Mouse (Mus musculus): ENCODE measurements around the gene Astn2. TPM values are rescaled to one million over a fixed set of nuclear protein-coding genes. Genes with fewer than 3 reads are reported as not detected.

Gene Astn2
- polyA plus RNA-seq, 1 experiment from 2014 or later: 0.69 TPM

DNA sequence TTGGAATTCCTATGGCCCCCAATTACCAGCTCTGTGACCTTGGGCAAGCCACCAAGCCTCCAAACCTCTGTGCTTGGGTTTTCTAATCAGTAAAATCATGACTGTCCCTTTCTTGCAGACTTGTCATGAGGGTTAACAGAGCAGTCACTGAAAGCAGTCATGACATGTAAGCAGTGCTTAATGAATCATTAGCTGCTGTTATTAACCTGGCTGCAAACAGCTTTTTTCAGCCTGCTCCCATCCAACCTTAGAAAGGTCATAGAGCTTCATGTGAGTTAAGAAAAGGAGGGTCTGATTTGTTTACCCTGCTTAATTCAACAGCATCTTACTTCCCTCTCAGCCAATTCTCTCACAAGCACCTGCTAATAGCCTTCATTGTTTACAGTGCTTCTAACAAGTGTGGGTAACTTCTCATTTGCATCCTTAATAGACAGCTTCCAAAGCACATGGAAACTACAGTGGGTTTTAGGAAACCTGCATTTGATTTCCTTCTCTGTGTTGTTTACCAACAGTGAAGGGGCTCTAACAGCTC lies 661.2 kb downstream of the Astn2 start:
- Histone ChIP-seq H3K27ac (ENCODE audit: low read length) (no peak overlapping the region), H3K4me2 (replicated peaks; ENCODE audit: low read depth, low read length) (no peak overlapping the region), H3K9ac (replicated peaks; ENCODE audit: low read depth) (no peak overlapping the region), H3K9me3 (ENCODE audit: low read length) (no peaks in the 10 kb centered on the region), H3K4me3 (ENCODE audit: low read depth, low read length) (no peak overlapping the region), H3K27me3 (replicated peaks; ENCODE audit: insufficient read depth, low read length) (no peaks in the 10 kb centered on the region), H3K36me3 (ENCODE audit: insufficient read depth, low read length) (no peaks in the 10 kb centered on the region), H3K4me1 (ENCODE audit: insufficient read depth, low read depth, low read length) (no peaks in the 10 kb centered on the region)
- TF ChIP-seq EP300 (IDR thresholded peaks at IDR 0.05): no peak
- TF ChIP-seq CTCF (IDR thresholded peaks at IDR 0.05): no peak
- ATAC-seq: no peak
- no peak for DNase-seq (ENCODE audit: low spot score)

DNA sequence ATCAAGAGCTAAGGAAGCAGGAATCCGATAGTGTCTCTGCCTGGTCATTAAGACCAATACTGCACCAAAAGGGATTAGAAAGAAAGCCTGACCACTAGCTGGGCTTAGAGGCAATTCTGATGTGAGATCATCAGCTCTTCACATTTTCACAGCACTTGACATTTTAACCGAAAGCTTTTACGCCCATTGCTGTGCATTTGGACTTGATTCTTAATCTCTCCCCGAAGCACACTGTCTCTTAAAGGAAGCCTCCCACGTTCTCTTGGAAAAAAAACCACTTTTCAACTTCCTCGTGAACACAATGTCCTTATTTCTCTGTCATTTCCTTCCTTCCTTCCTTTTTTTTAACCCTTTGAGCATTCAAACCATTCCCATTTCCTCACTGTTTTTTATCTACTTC lies 680.0 kb downstream of the Astn2 start:
- Histone ChIP-seq H3K4me1 (ENCODE audit: insufficient read depth, low read depth, low read length) (no peaks in the 10 kb centered on the region), H3K27ac (ENCODE audit: low read length) (no peak overlapping the region), H3K36me3 (ENCODE audit: insufficient read depth, low read length) (no peaks in the 10 kb centered on the region), H3K9me3 (ENCODE audit: low read length) (no peaks in the 10 kb centered on the region), H3K27me3 (replicated peaks; ENCODE audit: insufficient read depth, low read length) (no peaks in the 10 kb centered on the region), H3K4me2 (replicated peaks; ENCODE audit: low read depth, low read length) (no peak overlapping the region), H3K4me3 (ENCODE audit: low read depth, low read length) (no peak overlapping the region), H3K9ac (replicated peaks; ENCODE audit: low read depth) (no peak overlapping the region)
- TF ChIP-seq EP300 (IDR thresholded peaks at IDR 0.05): no peak
- TF ChIP-seq CTCF (IDR thresholded peaks at IDR 0.05): no peak
- DNase-seq (ENCODE audit: low spot score) (no peak), ATAC-seq (no peak)
- WGBS: 55% methylated on average over 6 of the region's 6 CpGs

DNA sequence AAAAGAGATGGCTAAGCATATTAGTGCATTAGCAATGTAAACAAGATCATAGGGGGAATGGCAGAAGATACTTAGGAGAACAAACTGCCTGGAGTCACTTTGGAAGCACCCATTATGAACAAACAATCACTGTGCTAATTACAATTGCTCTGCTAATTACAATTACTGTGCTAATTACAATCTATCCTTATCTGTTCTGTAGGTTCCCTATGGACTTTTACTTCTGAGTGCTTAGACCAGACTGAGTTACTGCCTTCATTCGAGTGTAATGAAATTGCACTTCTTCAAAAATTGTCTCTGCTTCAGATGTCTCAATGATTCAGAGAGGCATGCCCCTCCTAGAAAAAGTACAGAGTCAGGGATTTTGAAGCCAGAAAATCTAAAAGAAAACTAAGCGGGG lies 684.8 kb downstream of the Astn2 start:
- ATAC-seq (no peak), DNase-seq (ENCODE audit: low spot score) (no peak)
- H3K27me3 ChIP-seq (replicated peaks; ENCODE audit: insufficient read depth, low read length): no peaks in the 10 kb centered on the region
- H3K27ac ChIP-seq (ENCODE audit: low read length): no peak overlapping the region
- no peak for TF ChIP-seq EP300 (IDR thresholded peaks at IDR 0.05)
- no peak for TF ChIP-seq CTCF (IDR thresholded peaks at IDR 0.05)
- 67% methylated on average over 2 of the region's 2 CpGs for WGBS
- H3K9me3 ChIP-seq (ENCODE audit: low read length): no peaks in the 10 kb centered on the region
- H3K4me3 ChIP-seq (ENCODE audit: low read depth, low read length): no peak overlapping the region
- no peaks in the 10 kb centered on the region for H3K4me1 ChIP-seq (ENCODE audit: insufficient read depth, low read depth, low read length)
- no peak overlapping the region for H3K4me2 ChIP-seq (replicated peaks; ENCODE audit: low read depth, low read length)
- H3K9ac ChIP-seq (replicated peaks; ENCODE audit: low read depth): no peak overlapping the region
- no peaks in the 10 kb centered on the region for H3K36me3 ChIP-seq (ENCODE audit: insufficient read depth, low read length)

DNA sequence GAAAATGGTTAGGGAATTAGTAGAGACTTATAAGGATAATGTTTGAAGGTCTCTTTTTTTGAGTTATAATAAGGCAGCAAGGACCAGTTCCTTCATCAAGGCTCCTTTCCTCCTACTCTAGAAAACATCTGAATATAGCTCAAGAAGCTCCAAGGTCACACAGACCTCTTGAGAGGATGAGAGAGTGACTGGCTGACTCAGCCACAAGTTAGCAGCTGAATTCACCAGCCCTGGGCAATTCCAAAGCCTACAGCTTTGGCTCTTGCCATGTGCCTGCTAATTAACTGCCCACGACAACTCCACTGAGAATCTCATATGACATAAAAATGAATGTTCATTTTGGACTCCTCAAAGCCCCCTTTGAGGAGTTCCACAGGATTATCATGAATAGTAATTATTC lies 686.5 kb downstream of the Astn2 start:
- Histone ChIP-seq H3K9me3 (ENCODE audit: low read length) (no peaks in the 10 kb centered on the region), H3K27me3 (replicated peaks; ENCODE audit: insufficient read depth, low read length) (no peaks in the 10 kb centered on the region), H3K36me3 (ENCODE audit: insufficient read depth, low read length) (no peaks in the 10 kb centered on the region), H3K4me2 (replicated peaks; ENCODE audit: low read depth, low read length) (no peak overlapping the region), H3K9ac (replicated peaks; ENCODE audit: low read depth) (no peak overlapping the region), H3K4me3 (ENCODE audit: low read depth, low read length) (no peak overlapping the region), H3K27ac (ENCODE audit: low read length) (no peak overlapping the region), H3K4me1 (ENCODE audit: insufficient read depth, low read depth, low read length) (no peaks in the 10 kb centered on the region)
- DNase-seq (ENCODE audit: low spot score) (no peak), ATAC-seq (no peak)
- TF ChIP-seq CTCF (IDR thresholded peaks at IDR 0.05): no peak
- 70% methylated on average over 1 of the region's 1 CpGs for WGBS

DNA sequence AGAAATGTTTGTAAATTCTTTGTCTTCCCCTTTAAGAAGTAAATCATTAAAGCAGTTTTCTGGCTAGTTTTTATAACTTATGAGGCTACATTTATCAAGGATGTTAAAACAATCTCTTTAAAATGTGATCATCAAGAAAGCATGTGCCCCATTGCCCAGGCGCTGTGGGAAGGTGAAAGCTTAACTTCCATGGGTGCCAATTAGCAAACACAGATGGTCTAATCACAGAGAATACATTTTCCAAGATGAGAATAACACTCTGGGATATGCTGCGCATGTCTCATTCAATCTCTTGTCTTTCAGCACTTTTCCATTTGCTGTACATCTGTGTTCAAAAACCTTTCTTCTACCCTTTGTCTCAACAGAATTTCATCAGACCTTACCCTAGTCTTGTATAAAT lies 688.3 kb downstream of the Astn2 start:
- Histone ChIP-seq H3K9ac (replicated peaks; ENCODE audit: low read depth) (no peak overlapping the region), H3K27ac (ENCODE audit: low read length) (no peak overlapping the region), H3K4me2 (replicated peaks; ENCODE audit: low read depth, low read length) (no peak overlapping the region), H3K4me3 (ENCODE audit: low read depth, low read length) (no peak overlapping the region), H3K4me1 (ENCODE audit: insufficient read depth, low read depth, low read length) (no peaks in the 10 kb centered on the region), H3K36me3 (ENCODE audit: insufficient read depth, low read length) (no peaks in the 10 kb centered on the region), H3K9me3 (ENCODE audit: low read length) (no peaks in the 10 kb centered on the region), H3K27me3 (replicated peaks; ENCODE audit: insufficient read depth, low read length) (no peaks in the 10 kb centered on the region)
- 82% methylated on average over 2 of the region's 2 CpGs for WGBS
- ATAC-seq: no peak
- TF ChIP-seq CTCF (IDR thresholded peaks at IDR 0.05) (no peak), EP300 (IDR thresholded peaks at IDR 0.05) (no peak)
- no peak for DNase-seq (ENCODE audit: low spot score)

DNA sequence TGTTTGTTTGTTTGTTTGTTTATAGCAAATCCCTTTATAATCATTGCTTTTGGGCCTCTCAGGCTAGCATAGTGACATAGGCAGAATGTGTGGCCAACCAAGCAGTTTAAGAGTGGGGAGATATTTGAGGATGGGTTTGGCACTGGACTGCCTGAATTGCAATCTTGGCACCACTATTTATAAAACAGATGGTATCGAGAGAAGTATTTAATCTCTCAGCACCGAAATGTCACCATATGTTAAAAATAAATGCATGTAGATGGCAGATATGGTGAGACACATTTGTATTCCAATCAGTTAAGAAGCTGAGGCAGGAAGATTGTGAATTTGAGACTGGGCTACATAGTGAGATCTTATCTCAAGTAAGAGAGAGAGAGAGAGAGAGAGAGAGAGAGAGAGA lies 692.7 kb downstream of the Astn2 start:
- H3K4me1 ChIP-seq (ENCODE audit: insufficient read depth, low read depth, low read length): no peaks in the 10 kb centered on the region
- WGBS: 67% methylated on average over 2 of the region's 2 CpGs
- no peak overlapping the region for H3K9ac ChIP-seq (replicated peaks; ENCODE audit: low read depth)
- DNase-seq (ENCODE audit: low spot score): no peak
- H3K36me3 ChIP-seq (ENCODE audit: insufficient read depth, low read length): no peaks in the 10 kb centered on the region
- H3K27ac ChIP-seq (ENCODE audit: low read length): no peak overlapping the region
- no peaks in the 10 kb centered on the region for H3K27me3 ChIP-seq (replicated peaks; ENCODE audit: insufficient read depth, low read length)
- no peaks in the 10 kb centered on the region for H3K9me3 ChIP-seq (ENCODE audit: low read length)
- no peak for ATAC-seq
- TF ChIP-seq CTCF (IDR thresholded peaks at IDR 0.05) (no peak), EP300 (IDR thresholded peaks at IDR 0.05) (no peak)
- no peak overlapping the region for H3K4me2 ChIP-seq (replicated peaks; ENCODE audit: low read depth, low read length)
- no peak overlapping the region for H3K4me3 ChIP-seq (ENCODE audit: low read depth, low read length)

DNA sequence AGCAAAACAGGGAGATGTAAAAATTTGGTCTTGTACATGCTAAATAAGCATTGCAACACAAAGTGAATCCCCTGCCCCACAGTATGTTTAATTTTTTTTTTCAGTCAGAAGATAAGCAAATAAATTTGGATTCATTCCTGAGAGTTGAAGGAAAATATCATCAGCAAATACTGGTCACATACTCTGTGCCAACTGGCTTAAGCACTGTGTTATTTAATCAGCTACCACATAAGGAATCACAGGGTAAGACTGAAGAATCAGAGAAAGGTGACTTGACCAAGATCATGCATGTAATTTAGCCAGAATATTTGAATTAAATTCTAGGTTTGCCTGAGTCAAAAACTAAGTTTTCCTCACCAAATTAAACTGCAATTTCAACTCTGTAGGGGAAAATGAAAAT lies 693.8 kb downstream of the Astn2 start:
- no peaks in the 10 kb centered on the region for H3K36me3 ChIP-seq (ENCODE audit: insufficient read depth, low read length)
- no peak overlapping the region for H3K9ac ChIP-seq (replicated peaks; ENCODE audit: low read depth)
- no peak overlapping the region for H3K4me2 ChIP-seq (replicated peaks; ENCODE audit: low read depth, low read length)
- no peaks in the 10 kb centered on the region for H3K4me1 ChIP-seq (ENCODE audit: insufficient read depth, low read depth, low read length)
- DNase-seq (ENCODE audit: low spot score) (no peak), ATAC-seq (no peak)
- H3K27ac ChIP-seq (ENCODE audit: low read length): no peak overlapping the region
- H3K27me3 ChIP-seq (replicated peaks; ENCODE audit: insufficient read depth, low read length): no peaks in the 10 kb centered on the region
- no peak for TF ChIP-seq CTCF (IDR thresholded peaks at IDR 0.05)
- no peak for TF ChIP-seq EP300 (IDR thresholded peaks at IDR 0.05)
- H3K9me3 ChIP-seq (ENCODE audit: low read length): no peaks in the 10 kb centered on the region
- no peak overlapping the region for H3K4me3 ChIP-seq (ENCODE audit: low read depth, low read length)
